Mouse (Mus musculus): Measurements from ENCODE around the gene Mipep.

- TF ChIP-seq CTCF (IDR thresholded peaks at IDR 0.05) (no peak), EP300 (IDR thresholded peaks at IDR 0.05) (no peak)
These were observed 125.0 kb downstream of the Mipep start for GRCm38 (mm10) chr14:60909351-60909750.
